Mouse (Mus musculus) hindbrain, postnatal 0 days (tissue): ENCODE measurements around the gene Cyp3a57. TPM values are rescaled to one million over a fixed set of nuclear protein-coding genes. Genes with fewer than 3 reads are reported as not detected.
"Not testable (repeated sequence)": the region's sequence is repeated elsewhere in the genome, so short reads cannot be mapped to it uniquely, and the experiment has no call there.

ENCODE experiments used
- ATAC-seq: fragments of 200-750 bp; cut with Nextera tagmentation; 2 replicates; pipeline ENCODE4 v1.8.0; 2017; ENCODE audit warnings: mild to moderate bottlenecking, moderate TSS enrichment, moderate library complexity
- DNase-seq: peaks from one replicate; pipeline ENCODE4 v3.0.0-alpha.2; 2015; ENCODE audit warnings: low spot score
- H3K27ac ChIP-seq: fragments of 300-500 bp; sonication (generic); 2 replicates; pipeline ENCODE4 v1.5.1; 2014; ENCODE audit warnings: mild to moderate bottlenecking
- H3K27me3 ChIP-seq: fragments of 300-500 bp; sonication (generic); 2 replicates; pipeline ENCODE4 v1.6.1; 2014; ENCODE audit warnings: low read length, mixed read lengths; ENCODE audit not compliant: insufficient read depth
- H3K36me3 ChIP-seq: fragments of 300-500 bp; sonication (generic); 2 replicates; pipeline ENCODE4 v1.6.1; 2014; ENCODE audit warnings: low read length, mixed read lengths; ENCODE audit not compliant: insufficient read depth
- H3K4me1 ChIP-seq: fragments of 300-500 bp; sonication (generic); 2 replicates; pipeline ENCODE4 v1.6.1; 2014; ENCODE audit warnings: antibody characterized with exemption, low read length, mixed read lengths; ENCODE audit not compliant: insufficient read depth
- H3K4me2 ChIP-seq: fragments of 300-500 bp; sonication (generic); 2 replicates; pipeline ENCODE4 v1.6.1; 2014; ENCODE audit warnings: low read depth, mild to moderate bottlenecking, low read length, moderate library complexity, mixed read lengths
- H3K4me3 ChIP-seq: fragments of 300-500 bp; sonication (generic); 2 replicates; pipeline ENCODE4 v1.5.1; 2014; ENCODE audit warnings: low read length
- H3K9ac ChIP-seq: fragments of 300-500 bp; sonication (generic); replicated peaks from 2 replicates; pipeline ENCODE4 v1.6.1; 2014; ENCODE audit warnings: mild to moderate bottlenecking, low read length, moderate library complexity, mixed read lengths
- H3K9me3 ChIP-seq: fragments of 300-500 bp; sonication (generic); 2 replicates; pipeline ENCODE4 v1.6.1; 2016; ENCODE audit warnings: low read length, mixed read lengths
- CTCF ChIP-seq: IDR thresholded peaks from 2 replicates; pipeline ENCODE4 v1.5.1; 2016; ENCODE audit warnings: antibody characterized with exemption, control low read depth, low read depth
- WGBS: fragments of 180-500 bp; shearing (Covaris S2); extraction: QIAGEN DNeasy Blood & Tissue Kit; methylation state at CpG from one replicate; pipeline ENCODE4 v1.1.7; 2014; 5-methylcytosine and 5-hydroxymethylcytosine counted together
- polyA plus RNA-seq: library from polyadenylated mRNA; unstranded; fragments of >200 nt; fragmentation: Nextera tagmentation; extraction: Ambion mirVana; gene quantifications from 2 replicates; pipeline ENCODE4 v1.2.1, GENCODE M21; 2015
- total RNA-seq: library from RNA; depleted of rRNA; stranded (reverse); fragments of >200 nt; gene quantifications from 2 replicates; pipeline ENCODE4 v1.2.3, GENCODE M21; 2014

The Cyp3a57 gene
- total and polyA plus RNA-seq, 2 experiments from 2014 or later, result not detected

DNA sequence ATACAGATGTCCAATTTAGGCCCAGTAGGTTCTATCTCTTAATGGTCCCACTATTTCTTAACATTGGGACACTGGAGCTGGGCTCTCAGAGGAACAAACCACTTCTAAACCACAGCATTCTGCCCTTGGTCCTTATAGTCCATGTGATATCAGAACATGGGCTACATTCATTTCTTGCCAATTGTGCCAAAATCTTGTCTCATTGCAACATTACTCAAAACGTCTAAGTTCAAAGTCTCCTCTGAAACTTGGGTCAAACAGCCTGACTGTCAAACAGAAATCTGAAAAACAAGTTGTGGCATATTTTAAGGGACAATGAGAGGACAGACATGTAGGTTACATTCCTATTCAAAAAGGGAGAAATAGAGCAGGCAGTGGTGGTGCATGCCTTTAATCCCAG lies 27.9 kb upstream of the Cyp3a57 start:
- ATAC-seq (no peak), DNase-seq (no peak)
- Histone ChIP-seq H3K9ac (no peak overlapping the region), H3K36me3 (no peaks in the 10 kb centered on the region), H3K4me2 (no peak overlapping the region), H3K4me1 (no peaks in the 10 kb centered on the region), H3K4me3 (no peak overlapping the region), H3K27me3 (no peaks in the 10 kb centered on the region), H3K9me3 (peaks cover 7% of the 10 kb centered on the region; the same call in 1 of the 2 replicates), H3K27ac (no peak overlapping the region)
- TF ChIP-seq CTCF, result no peak
- WGBS, result 87% methylated on average over 1 of the region's 1 CpGs

- H3K4me2 ChIP-seq, H3K9ac ChIP-seq, DNase-seq, H3K27me3 ChIP-seq, H3K4me3 ChIP-seq, H3K9me3 ChIP-seq, ATAC-seq, H3K27ac ChIP-seq, H3K4me1 ChIP-seq, H3K36me3 ChIP-seq: not testable (repeated sequence)
These were observed 6.3 kb upstream of the Cyp3a57 start for GRCm38 (mm10) chr5:145338756-145339155.

GRCm38 (mm10) chr5:145349697-145350096 lies 4.6 kb downstream of the Cyp3a57 start:
- H3K27me3 ChIP-seq, result no peaks in the 10 kb centered on the region
- TF ChIP-seq CTCF, result no peak
- H3K9me3 ChIP-seq, result 0 out of 2 replicates have a peak, but pooled peaks cover 2% of the 10 kb centered on the region
- H3K36me3 ChIP-seq, result no peaks in the 10 kb centered on the region
- no peaks in the 10 kb centered on the region for H3K4me1 ChIP-seq
- H3K27ac ChIP-seq, result no peak overlapping the region
- no peak overlapping the region for H3K4me3 ChIP-seq
- no peak for ATAC-seq
- DNase-seq, result no peak
- no peak overlapping the region for H3K9ac ChIP-seq
- H3K4me2 ChIP-seq, result no peak overlapping the region

- no peak for ATAC-seq
- 84% methylated on average over 1 of the region's 1 CpGs for WGBS
- no peak overlapping the region for H3K27ac ChIP-seq
- no peaks in the 10 kb centered on the region for H3K36me3 ChIP-seq
- DNase-seq, result no peak
- H3K27me3 ChIP-seq, result no peaks in the 10 kb centered on the region
- TF ChIP-seq CTCF, result no peak
- no peak overlapping the region for H3K4me3 ChIP-seq
- H3K9ac ChIP-seq, result no peak overlapping the region
- H3K4me2 ChIP-seq, result no peak overlapping the region
- 0 out of 2 replicates have a peak, but pooled peaks cover 2% of the 10 kb centered on the region for H3K9me3 ChIP-seq
- no peaks in the 10 kb centered on the region for H3K4me1 ChIP-seq
These were observed 8.0 kb downstream of the Cyp3a57 start for GRCm38 (mm10) chr5:145353081-145353480.

DNA sequence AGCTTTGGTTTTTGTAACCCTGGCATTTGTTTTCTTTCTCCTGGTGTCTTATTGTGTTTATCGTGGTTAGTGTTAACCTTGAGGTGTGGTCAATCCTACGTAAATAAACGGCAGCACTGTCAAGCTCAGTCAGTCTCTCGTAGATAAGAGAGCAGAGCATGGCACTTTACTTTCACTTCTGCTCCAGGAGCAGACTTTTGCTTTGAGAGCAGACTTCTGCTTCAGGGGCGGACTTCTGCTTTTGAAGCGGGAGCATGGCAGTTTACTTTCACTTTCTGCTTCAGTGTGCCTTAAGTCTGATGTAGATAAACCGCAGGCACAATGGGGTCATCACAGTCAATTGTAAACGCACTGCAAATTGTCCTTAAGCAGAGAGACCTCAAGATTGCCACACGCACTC lies 70.3 kb downstream of the Cyp3a57 start:
- ATAC-seq, H3K27me3 ChIP-seq, H3K9me3 ChIP-seq, H3K4me2 ChIP-seq, DNase-seq, H3K4me1 ChIP-seq, H3K4me3 ChIP-seq, H3K36me3 ChIP-seq, H3K9ac ChIP-seq, H3K27ac ChIP-seq: not testable (repeated sequence)
- WGBS, result 90% methylated on average over 9 of the region's 9 CpGs

GRCm38 (mm10) chr5:145422287-145422686 lies 77.2 kb downstream of the Cyp3a57 start:
- no peak overlapping the region for H3K27ac ChIP-seq
- no peaks in the 10 kb centered on the region for H3K4me1 ChIP-seq
- no peak for DNase-seq
- WGBS, result 78% methylated on average over 1 of the region's 1 CpGs
- H3K9me3 ChIP-seq, result peaks cover 10% of the 10 kb centered on the region; the same call in 1 of the 2 replicates
- H3K27me3 ChIP-seq, result no peaks in the 10 kb centered on the region
- no peaks in the 10 kb centered on the region for H3K36me3 ChIP-seq
- no peak for TF ChIP-seq CTCF
- no peak overlapping the region for H3K9ac ChIP-seq
- H3K4me3 ChIP-seq, result no peak overlapping the region
- ATAC-seq, result no peak
- H3K4me2 ChIP-seq, result no peak overlapping the region

DNA sequence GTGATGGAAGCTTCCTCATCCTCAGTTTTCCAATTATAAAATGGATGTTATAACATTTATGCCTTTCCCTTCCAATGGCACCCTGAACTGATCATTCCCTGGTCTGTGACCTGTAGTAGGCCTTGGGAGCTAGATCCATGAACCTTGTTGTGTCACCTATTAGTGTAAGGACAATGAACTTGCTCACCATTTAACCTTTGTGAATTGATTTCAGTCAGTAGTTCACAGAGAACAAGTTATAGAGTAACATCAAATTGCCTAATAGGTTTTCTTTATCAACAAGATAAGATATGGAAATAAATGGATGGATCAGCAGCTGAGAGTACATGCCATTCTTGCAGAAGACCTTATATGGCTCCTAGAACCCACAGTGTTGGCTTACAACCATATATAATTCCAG lies 85.9 kb downstream of the Cyp3a57 start:
- Histone ChIP-seq H3K27me3 (no peaks in the 10 kb centered on the region), H3K9ac (no peak overlapping the region), H3K4me2 (no peak overlapping the region), H3K36me3 (no peaks in the 10 kb centered on the region), H3K4me1 (no peaks in the 10 kb centered on the region), H3K9me3 (peaks cover 8% of the 10 kb centered on the region; the same call in 1 of the 2 replicates), H3K4me3 (no peak overlapping the region), H3K27ac (no peak overlapping the region)
- DNase-seq (no peak), ATAC-seq (no peak)
- TF ChIP-seq CTCF, result no peak
